Mouse (Mus musculus): ENCODE results near the gene A930009A15Rik. TPM values are rescaled to one million over a fixed set of nuclear protein-coding genes. Genes with fewer than 3 reads are reported as not detected.
A peak's percentile ranks its signal among the peaks of the same experiment; 100 is the strongest.

Gene A930009A15Rik
- total RNA-seq, 1 experiment from 2014 or later = not detected

DNA sequence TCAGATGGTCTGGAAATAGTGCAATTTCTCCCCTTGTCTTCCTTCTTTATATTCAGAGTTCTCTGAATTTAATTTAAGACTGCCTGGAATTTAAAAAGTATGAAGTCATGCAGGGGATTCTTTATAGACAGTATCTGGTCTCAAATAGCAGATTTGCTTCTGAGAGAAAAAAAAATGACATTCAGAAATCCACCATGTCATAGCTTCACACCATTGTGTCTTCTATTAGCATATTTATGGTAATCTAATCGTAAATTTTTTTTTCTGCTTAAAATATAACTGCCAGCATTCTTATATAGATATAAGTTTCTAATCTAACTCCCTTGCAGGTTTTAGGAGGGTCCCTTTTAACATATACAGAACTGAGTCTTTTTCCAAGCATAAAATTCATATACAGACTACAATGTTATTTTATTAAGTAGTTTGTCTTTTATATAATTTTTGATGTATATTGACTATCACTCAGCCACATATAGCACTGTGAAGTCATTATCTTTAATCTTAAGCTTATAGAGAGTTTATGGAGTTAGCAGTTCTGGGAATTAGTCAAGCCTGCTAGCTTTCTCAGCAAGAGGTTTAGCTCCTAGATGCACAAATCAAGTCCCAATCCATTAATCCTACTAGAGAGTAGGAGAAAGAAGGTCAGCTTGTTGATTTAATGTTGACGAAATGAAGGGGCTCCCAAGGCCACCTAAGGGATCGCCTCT is 2.1 kb downstream of the A930009A15Rik start:
- no peak for ATAC-seq (ENCODE audit: extremely low read depth, insufficient number of reproducible peaks, low FRiP score, poor library complexity, severe bottlenecking)

DNA sequence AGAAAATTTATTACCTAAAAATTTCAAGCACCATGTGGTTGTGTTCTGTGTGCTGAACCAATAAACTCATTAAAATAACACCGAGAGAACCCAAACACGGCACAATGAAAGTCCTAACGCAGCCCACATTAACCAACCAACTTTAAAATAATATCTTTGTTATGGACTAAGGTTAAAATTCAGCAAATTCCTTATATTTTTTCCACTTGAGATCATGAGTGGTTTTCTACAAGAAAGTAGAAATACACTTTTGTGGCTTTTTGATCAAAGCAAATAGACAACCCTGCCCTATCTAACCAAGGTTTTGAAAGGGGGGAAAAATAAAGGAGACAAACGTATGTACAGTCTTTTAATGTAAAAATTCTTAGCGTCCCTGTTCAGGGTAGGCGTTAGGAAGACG is 9.3 kb downstream of the A930009A15Rik start:
- no peak for ATAC-seq (ENCODE audit: extremely low read depth, insufficient number of reproducible peaks, low FRiP score, poor library complexity, severe bottlenecking)

DNA sequence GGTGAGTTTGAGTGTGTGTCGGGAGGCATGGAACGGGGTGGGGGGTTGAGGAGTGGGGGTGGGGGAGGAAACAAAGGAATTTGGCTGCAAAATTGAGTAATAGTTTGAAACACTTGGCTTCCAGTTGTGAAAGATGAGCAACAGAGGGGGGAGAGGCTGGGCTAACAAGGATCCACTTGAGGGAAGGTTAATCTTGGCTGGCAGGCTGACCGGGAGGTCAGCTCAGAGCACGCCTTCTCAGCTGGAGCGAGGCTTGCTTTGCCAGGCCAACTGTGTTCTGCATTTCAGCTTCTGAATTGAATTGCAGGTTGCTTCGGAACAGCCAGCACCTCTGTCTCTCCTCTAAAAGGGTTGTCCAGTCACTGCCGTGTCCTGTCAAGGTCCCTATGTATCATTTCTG is 9.7 kb downstream of the A930009A15Rik start:
- no peak for ATAC-seq (ENCODE audit: extremely low read depth, insufficient number of reproducible peaks, low FRiP score, poor library complexity, severe bottlenecking)

DNA sequence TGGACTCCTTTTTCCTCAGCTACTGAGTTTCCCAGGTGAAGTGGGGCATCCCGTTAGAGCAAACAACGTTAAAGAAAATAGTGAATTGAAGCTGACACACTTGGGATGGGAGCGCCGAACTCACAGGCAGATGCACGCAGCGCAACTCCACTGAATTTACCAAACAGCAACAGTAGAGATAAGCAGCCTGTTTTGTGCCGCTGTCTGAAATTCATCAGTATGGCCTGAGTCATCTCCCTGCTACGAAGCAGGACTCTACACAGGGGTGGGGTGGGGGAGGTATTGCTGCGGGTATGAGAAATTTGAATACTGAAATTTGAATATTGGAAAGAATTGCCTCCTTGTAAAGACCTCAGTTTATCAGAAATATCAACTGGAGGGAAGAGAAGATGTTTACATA is 12.2 kb downstream of the A930009A15Rik start:
- no peak for ATAC-seq (ENCODE audit: extremely low read depth, insufficient number of reproducible peaks, low FRiP score, poor library complexity, severe bottlenecking)

DNA sequence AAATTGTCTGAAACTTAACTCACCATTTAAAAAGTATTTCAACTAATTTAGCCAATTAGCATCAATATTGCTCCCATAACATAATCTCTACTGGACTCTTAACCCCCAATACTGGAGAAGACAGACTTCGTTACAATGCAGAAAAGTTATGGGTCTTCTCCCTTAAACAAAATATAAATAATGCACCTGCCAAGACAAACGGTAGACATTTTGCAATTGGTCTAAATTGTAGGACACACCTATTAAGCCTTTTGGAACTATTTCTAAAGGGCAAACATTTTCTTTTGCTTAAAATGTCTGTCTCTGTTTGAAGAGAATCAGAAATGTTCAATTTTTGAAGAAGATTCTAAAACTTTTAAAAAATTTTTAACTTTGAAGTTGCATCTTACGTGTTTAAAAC is 13.3 kb downstream of the A930009A15Rik start:
- ATAC-seq (ENCODE audit: extremely low read depth, insufficient number of reproducible peaks, low FRiP score, poor library complexity, severe bottlenecking) = no peak

DNA sequence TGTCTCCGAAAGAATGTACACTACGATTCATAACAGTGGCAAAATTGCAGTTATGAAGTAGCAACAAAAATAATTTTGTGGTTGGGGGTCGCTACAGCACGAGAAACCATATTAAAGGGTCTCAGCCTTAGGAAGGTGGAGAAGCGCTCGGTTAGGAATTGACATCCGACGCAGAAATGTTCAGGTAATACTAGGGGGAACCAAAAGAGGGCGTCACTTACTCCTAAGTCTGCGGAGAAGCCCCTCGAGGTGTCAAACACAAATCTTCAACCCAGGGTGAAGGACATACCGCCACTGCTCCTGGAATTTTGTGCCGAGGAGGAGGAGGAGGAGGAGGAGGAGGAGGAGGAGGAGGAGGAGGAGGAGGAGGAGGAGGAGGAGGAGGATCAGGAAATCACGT is 14.9 kb downstream of the A930009A15Rik start:
- no peak for ATAC-seq (ENCODE audit: extremely low read depth, insufficient number of reproducible peaks, low FRiP score, poor library complexity, severe bottlenecking)

DNA sequence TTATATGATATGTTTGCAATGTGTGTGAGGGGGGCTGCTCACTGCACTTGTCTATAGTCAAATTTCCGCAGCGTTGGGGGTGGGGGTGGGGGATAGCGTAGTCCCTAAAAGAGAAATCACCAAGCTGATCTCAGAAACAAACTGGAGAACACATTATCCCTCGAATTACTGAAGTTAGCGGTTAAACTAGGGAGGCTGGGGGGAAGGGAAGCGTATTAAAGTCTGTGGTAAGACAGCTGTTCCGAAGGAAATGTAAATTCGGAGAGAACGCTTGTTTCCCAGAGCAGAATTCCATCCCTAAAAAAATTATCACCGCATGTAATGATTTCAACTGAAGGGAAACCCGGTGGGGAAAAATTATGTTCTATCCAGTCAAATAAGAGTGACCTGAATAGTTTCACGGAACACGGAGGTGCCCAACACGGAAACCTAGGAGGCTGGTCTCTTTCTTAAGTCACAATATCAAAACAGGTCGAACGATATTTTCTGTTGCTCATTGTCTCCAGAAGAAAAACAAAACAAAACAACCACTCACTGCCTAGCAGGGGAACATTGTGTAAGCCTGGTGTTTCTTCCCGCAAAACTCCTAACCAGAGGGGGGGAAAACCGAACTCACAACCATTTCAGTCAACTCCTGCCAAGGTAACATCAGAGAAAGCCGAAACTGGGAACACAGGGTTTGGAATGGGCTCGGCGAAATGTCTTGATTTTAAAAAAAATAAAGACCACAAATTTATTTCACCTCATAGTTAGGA is 15.9 kb downstream of the A930009A15Rik start:
- no peak for ATAC-seq (ENCODE audit: extremely low read depth, insufficient number of reproducible peaks, low FRiP score, poor library complexity, severe bottlenecking)

DNA sequence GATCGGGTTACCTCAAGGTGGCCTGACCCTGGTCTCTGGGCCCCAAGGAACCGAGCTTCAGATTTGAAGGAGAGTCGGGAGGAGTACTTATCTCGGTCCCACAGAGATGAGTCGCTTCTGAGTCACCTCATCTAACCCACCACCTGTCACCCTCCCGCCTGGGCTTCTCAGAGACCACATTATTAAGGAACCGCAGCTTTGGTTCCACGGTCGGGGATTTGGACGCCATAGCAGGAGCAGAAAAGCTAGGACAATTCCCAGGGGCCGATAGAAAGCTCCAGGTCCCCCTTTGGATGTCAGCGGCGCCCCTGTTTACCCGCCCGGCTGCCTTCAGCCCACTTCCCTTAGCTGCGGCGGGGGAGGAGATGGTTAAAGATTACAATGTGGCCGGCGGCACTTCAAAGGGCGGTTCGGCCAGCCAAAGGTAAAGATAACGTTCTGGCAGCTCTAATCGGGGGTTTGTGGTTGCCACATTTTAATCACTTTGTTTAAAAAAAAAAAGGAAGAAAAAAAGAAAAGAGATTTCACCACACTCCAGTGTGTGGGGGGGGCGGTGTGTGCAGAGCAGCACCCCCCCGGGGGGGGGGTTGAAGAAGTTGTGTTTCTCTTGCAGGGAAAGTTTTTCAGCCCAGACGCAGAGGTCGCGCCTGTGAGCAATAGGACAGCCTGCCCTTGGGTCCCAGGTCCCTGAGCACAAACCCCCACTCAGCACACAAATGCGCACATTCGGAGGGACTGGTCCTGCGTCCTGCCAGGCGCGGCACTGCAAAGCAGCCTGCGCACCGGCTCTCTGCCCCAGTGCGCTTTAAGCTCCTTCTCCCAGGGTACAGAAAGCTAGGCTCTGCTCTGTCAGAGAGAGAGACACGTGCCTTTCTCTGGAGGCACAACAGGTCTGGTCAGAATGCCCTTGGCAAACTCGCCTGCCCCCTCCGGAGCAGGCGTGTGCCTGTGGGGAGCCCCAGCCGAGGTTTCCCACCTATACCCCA is 16.8 kb downstream of the A930009A15Rik start:
- 0 out of 2 replicates have a peak, but pooled peaks have one; percentile 16 for ATAC-seq (ENCODE audit: extremely low read depth, insufficient number of reproducible peaks, low FRiP score, poor library complexity, severe bottlenecking)

DNA sequence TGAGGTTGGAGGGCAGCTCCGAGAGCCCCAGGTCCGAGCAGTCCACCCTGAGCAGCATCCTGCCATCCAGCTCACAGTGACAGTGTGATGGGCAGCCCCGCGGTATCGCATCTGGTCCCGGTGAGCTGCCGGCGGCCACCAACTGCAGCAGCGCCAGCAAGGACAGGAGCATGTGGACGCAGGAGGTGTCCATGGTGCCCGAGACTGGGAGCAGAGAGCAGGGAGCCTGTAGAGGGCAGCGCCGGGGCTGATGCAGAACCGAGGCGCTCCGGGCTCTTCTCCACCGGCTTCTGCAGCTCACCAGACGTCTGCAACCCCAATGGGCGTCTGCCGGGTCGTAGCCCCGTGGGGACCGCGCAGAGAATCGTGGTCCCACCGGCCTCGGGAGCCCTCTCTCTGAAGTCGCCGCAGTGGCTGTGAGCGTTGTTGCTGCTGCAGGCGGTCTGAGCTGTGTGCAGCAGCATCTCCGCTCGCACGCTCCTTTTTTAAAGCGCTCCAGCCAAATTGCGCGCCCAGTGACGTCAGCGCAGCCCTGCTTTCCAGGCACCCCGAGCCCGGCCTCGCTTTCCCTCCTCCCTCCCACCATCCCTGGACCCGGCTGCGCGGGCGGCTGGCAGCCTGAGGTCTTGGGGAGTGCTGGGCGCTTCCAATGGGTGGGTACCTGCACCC is 17.6 kb downstream of the A930009A15Rik start, which contains the start of gene Lgr5:
Gene Lgr5, minus strand, starts transcription at position 480 of the 669 bp plus-strand sequence.
- ATAC-seq (ENCODE audit: extremely low read depth, insufficient number of reproducible peaks, low FRiP score, poor library complexity, severe bottlenecking) = no peak

DNA sequence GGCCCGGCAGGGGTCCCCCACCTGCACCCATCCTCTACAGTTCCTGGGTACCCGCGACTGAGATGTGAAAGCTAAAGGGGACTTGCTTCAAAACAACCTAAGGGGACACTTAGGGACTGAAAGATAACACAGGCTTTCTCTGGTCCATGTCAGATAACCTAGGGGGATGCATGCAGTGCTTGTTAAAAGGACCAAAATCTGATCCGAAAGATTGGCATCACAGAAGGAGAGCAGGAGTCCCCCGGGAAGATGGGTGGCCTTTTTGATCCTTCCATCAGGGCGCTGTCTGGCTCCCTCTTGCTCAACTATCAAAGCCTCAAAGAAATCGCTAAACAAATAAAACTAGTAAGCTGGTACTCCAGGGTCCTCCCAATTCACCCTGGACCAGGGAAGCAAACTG is 18.2 kb downstream of the A930009A15Rik start:
- no peak for ATAC-seq (ENCODE audit: extremely low read depth, insufficient number of reproducible peaks, low FRiP score, poor library complexity, severe bottlenecking)

DNA sequence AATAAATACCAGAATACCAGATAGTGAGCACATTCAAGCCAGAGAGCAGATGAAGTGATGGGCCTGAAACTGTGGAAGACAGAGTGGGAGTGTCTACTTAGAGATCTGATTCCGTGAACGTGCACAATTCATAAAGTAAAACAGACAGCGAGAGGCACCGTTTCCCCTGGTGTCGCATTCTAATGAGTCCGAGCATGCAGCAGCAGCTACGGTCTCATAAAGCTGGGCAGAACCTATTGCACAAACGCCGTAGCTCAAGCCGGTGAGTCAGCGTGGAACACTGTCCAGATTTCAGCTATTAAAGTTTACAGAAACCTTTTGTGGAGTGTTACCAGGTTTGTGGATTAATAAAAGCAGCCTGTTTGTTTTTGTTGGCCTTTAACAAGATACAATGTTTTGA is 23.4 kb downstream of the A930009A15Rik start:
- ATAC-seq (ENCODE audit: extremely low read depth, insufficient number of reproducible peaks, low FRiP score, poor library complexity, severe bottlenecking) = no peak

DNA sequence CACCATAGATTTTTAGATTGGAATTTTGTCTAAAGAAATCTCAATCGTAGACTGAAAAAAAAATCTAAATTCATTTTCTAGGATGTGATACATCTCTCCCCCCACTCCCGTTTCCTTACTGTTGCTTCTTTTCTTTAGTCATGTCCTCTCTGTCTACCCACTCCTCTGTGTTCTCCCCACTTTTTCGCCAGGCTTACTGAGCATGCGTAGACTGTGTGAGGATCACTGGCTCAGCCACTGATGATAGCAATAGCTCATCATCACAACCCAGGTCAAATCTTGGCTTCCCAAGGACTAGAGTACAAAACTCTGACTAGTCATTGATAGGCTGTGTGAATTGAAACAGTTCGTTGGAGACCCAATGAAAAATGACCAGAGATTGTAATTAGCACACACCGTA is 23.9 kb downstream of the A930009A15Rik start:
- no peak for ATAC-seq (ENCODE audit: extremely low read depth, insufficient number of reproducible peaks, low FRiP score, poor library complexity, severe bottlenecking)

DNA sequence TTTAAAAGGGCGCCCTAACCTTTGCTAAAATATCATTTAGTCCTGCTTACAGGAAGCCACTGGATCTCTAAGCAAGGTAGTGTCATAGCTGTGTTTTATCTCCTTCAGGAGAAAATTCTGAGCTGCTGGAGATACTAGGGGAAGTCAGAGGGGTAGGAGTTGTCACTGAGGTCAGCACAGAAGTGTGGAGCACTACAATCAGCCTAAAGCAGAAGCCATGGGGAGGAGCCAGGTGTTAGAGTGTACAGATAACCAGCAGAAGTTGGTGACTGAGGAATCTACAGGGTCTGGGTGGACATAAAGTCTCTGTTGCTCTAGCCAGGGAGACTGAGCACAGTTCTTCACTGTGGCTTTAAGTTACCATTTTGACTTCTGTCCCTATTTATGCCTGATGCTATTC is 26.0 kb downstream of the A930009A15Rik start:
- ATAC-seq (ENCODE audit: extremely low read depth, insufficient number of reproducible peaks, low FRiP score, poor library complexity, severe bottlenecking) = no peak

DNA sequence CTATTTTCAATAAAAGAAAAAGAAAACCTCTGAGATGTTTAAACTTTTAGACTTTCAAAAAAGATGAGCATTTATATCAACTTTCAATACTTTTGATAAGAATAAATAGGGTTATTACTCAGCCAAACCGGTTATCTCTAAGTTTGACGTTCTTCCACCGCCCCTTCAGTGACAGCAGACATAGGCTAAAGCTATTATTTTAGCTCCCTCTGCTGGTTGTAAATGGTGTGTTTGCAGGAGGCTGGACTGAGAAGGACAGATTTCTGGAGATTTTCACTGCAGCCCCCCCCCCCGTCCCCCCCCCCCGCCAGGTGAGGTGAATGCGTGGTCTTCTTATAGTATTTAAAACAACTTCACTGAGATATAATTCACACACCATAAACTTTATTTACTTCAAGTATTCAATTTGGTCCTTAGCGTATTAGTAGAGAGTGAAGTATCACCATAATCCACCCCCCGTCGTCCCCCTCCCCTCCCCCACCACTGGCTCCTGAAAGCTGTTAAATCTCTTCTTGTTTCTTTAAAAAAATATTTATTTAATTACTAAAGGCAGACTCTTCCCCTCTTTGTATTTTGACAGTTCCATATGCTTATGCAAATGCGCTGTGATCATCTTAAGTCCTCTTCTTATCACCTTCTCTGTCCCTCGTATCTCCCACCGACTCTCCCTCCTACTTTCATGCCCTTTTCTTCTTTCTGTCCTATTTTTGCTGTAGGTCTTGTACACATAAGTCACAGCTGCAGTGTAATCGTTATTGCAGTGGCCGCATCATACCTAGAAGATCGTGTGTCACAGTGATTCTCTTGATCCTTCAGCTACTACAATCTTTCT is 47.9 kb downstream of the A930009A15Rik start:
- ATAC-seq (ENCODE audit: extremely low read depth, insufficient number of reproducible peaks, low FRiP score, poor library complexity, severe bottlenecking) = no peak

DNA sequence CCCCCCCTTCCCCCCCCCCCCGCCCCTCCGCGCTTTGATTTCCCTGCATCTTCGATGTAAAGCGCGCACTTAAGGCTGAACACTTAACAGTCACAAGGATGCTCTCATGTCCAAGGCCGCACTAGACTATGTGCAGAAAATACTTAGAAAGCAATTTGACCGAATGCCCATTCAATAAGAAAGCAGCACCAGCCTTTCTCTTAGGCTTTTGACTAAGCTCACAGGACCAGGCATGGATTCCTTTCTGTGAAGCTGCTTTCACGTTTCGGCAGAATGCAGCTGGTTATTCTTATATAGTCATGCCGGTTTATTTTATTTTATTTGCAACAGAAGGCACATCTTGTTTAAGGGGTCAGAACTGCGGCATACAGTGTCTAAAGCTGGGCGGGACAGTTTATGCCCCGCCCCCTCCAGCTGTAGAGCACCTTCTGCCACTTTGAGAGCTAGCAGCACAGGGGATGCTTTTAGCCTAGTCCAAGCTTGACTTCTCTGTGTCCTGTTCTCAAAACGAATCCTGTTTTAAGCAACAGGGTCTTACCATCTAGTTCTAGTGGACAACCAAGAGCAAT is 48.6 kb downstream of the A930009A15Rik start:
- no peak for ATAC-seq (ENCODE audit: extremely low read depth, insufficient number of reproducible peaks, low FRiP score, poor library complexity, severe bottlenecking)

DNA sequence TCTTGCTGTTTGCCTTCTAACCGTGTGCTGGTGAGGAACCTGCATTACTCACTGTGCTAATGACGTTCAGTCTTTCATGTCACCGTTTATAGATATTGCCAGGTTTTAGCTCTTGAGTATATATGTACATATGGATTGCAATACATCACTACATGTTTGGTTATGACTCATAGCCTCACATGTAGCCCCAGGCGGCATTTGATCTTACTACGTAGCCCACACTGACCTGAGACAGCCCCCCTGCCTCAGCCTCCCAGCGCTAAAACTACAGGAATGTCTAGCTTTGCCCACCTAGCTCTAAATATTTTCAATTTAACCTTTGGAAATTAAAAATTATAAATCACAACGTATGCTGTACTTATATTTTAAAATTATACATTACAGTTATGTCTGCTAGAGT is 53.7 kb downstream of the A930009A15Rik start:
- no peak for ATAC-seq (ENCODE audit: extremely low read depth, insufficient number of reproducible peaks, low FRiP score, poor library complexity, severe bottlenecking)

DNA sequence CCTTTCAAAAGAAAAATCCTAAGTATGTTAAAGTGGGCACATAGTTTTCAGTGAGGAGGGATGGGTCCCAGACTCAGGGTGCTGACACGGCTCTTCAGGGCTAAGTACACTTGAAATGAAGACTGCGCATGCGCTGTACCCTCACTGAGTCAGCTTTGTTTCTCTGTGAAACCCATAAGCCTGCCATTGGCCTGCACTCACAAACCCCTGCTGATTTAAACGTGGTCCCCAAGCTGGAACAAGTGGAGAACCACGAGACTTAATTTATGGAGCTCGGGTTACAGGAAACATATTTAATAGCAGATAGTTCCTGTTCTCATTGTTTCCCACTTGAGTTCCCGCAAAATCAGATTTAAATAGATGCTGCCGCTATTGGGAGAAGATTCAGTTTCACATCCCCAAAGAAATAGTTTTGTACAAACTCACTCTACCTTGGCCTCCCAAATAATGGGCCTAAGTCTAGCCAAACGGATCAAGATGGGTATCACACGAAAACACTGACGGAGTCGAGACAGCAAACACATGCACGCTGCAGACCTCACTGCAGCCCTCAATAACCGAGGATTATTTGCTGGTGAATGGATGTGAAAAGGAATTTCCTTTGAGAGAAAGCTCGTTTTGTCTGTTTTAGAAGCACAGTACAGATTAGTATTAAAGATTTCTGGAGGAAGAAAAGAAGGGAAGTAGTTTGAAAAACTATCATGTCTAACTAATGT is 54.3 kb downstream of the A930009A15Rik start:
- no peak for ATAC-seq (ENCODE audit: extremely low read depth, insufficient number of reproducible peaks, low FRiP score, poor library complexity, severe bottlenecking)
